Mouse (Mus musculus) lung, embryonic 16.5 days (tissue): ENCODE data around the gene Cacnb4. TPM values are rescaled to one million over a fixed set of nuclear protein-coding genes. Genes with fewer than 3 reads are reported as not detected.

Source experiments
- ATAC-seq: fragments of 200-750 bp; cut with Nextera tagmentation; 2 replicates; pipeline ENCODE4 v1.8.0; 2017; ENCODE audit warnings: low read depth, mild to moderate bottlenecking, moderate library complexity
- H3K27ac ChIP-seq: fragments of 300-500 bp; sonication (generic); 2 replicates; pipeline ENCODE4 v1.5.1; 2014; ENCODE audit warnings: mild to moderate bottlenecking, control low read depth, low read length
- H3K27me3 ChIP-seq: fragments of 300-500 bp; sonication (generic); 2 replicates; pipeline ENCODE4 v1.6.1; 2014; ENCODE audit warnings: low read depth, low read length, mixed read lengths; ENCODE audit not compliant: control insufficient read depth, insufficient read depth
- H3K36me3 ChIP-seq: fragments of 300-500 bp; sonication (generic); 2 replicates; pipeline ENCODE4 v1.6.1; 2014; ENCODE audit warnings: low read length; ENCODE audit not compliant: control insufficient read depth, insufficient read depth
- H3K4me1 ChIP-seq: fragments of 300-500 bp; sonication (generic); replicated peaks from 2 replicates; pipeline ENCODE4 v1.6.1; 2014; ENCODE audit warnings: low read length, mixed read lengths; ENCODE audit not compliant: control insufficient read depth, insufficient read depth
- H3K4me2 ChIP-seq: fragments of 300-500 bp; sonication (generic); 2 replicates; pipeline ENCODE4 v1.6.1; 2014; ENCODE audit warnings: low read depth, low read length, control low read depth
- H3K4me3 ChIP-seq: fragments of 300-500 bp; sonication (generic); 2 replicates; pipeline ENCODE4 v1.5.1; 2014; ENCODE audit warnings: mild to moderate bottlenecking, low read length, control low read depth
- H3K9ac ChIP-seq: fragments of 300-500 bp; sonication (generic); 2 replicates; pipeline ENCODE4 v1.6.1; 2014; ENCODE audit warnings: low read length, control low read depth
- H3K9me3 ChIP-seq: fragments of 300-500 bp; sonication (generic); 2 replicates; pipeline ENCODE4 v1.6.1; 2016; ENCODE audit warnings: low read length; ENCODE audit not compliant: control insufficient read depth
- WGBS: fragments of 180-500 bp; shearing (Covaris S2); extraction: QIAGEN DNeasy Blood & Tissue Kit; methylation state at CpG from one replicate; pipeline ENCODE4 v1.1.7; 2014; 5-methylcytosine and 5-hydroxymethylcytosine counted together
- polyA plus RNA-seq: library from polyadenylated mRNA; unstranded; fragments of >200 nt; fragmentation: Nextera tagmentation; extraction: Ambion mirVana; gene quantifications from 2 replicates; pipeline ENCODE4 v1.2.1, GENCODE M21; 2015

The Cacnb4 gene
- polyA plus RNA-seq, 1 experiment from 2014 or later, result 1.1 TPM

GRCm38 (mm10) chr2:52495097-52495694 lies 181.4 kb downstream of the Cacnb4 start:
- no peaks in the 10 kb centered on the region for H3K9me3 ChIP-seq
- H3K36me3 ChIP-seq, result no peaks in the 10 kb centered on the region
- no peaks in the 10 kb centered on the region for H3K27me3 ChIP-seq
- no peak overlapping the region for H3K27ac ChIP-seq
- H3K4me2 ChIP-seq, result no peak overlapping the region
- no peak overlapping the region for H3K4me3 ChIP-seq
- no peak overlapping the region for H3K9ac ChIP-seq
- 80% methylated on average over 11 of the region's 11 CpGs for WGBS
- no peak for ATAC-seq
- no peaks in the 10 kb centered on the region for H3K4me1 ChIP-seq

DNA sequence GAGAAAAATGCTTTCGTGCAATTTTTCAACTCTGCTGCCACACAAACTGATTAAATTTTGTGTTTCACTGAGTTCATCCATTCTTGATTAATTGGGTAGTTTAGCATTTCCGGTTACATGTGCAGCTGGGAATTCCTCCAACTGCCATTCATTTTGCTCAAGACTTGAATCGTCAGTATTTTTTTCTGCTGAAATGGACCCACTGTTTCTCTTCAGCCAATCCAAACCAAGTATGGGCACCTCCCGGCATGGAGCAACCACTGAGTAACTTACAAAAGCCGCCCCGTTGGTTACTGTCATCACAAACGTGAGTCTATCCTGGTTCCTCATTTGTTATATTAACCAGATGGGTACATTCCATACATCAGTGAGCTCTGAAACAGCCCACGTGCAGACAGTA lies 182.4 kb downstream of the Cacnb4 start:
- no peaks in the 10 kb centered on the region for H3K36me3 ChIP-seq
- WGBS, result 45% methylated on average over 8 of the region's 8 CpGs
- H3K9me3 ChIP-seq, result no peaks in the 10 kb centered on the region
- no peaks in the 10 kb centered on the region for H3K4me1 ChIP-seq
- no peak overlapping the region for H3K27ac ChIP-seq
- no peaks in the 10 kb centered on the region for H3K27me3 ChIP-seq
- H3K9ac ChIP-seq, result no peak overlapping the region
- no peak for ATAC-seq
- H3K4me2 ChIP-seq, result no peak overlapping the region
- no peak overlapping the region for H3K4me3 ChIP-seq

- Histone ChIP-seq H3K27ac (no peak overlapping the region), H3K36me3 (no peaks in the 10 kb centered on the region), H3K9ac (no peak overlapping the region), H3K9me3 (no peaks in the 10 kb centered on the region), H3K27me3 (no peaks in the 10 kb centered on the region), H3K4me2 (0 out of 2 replicates have a peak overlapping the region, but pooled peaks have one; percentile 8), H3K4me1 (no peaks in the 10 kb centered on the region), H3K4me3 (no peak overlapping the region)
- WGBS, result 59% methylated on average over 13 of the region's 13 CpGs
- ATAC-seq, result 0 out of 2 replicates have a peak, but pooled peaks have one; percentile 17
These were observed 183.8 kb downstream of the Cacnb4 start for GRCm38 (mm10) chr2:52492867-52493266.

DNA sequence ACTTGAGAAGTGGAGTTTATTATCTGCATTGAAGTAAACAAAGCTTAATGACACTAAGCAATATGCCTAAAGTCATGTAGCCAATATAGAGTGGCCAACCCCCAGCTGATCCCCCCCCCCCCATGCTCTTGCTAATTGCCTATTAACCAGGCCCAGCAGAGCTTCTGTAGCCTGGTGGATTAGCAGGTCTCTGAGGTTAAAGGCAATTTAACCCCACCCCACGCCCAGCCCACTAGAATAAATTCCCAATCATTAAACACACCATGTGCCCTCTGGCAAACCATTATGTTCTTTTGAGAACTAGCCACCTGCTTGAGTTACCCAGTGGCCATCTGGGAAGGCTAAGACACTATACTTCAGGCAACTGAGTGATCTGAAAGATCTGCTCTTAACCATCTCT lies 186.8 kb downstream of the Cacnb4 start:
- H3K9me3 ChIP-seq, result no peaks in the 10 kb centered on the region
- no peak overlapping the region for H3K9ac ChIP-seq
- no peak overlapping the region for H3K4me3 ChIP-seq
- no peak for ATAC-seq
- no peak overlapping the region for H3K4me2 ChIP-seq
- no peaks in the 10 kb centered on the region for H3K27me3 ChIP-seq
- H3K27ac ChIP-seq, result no peak overlapping the region
- no peaks in the 10 kb centered on the region for H3K36me3 ChIP-seq
- H3K4me1 ChIP-seq, result 0 out of 2 replicates have a peak, but pooled peaks cover 2% of the 10 kb centered on the region
- WGBS, result 88% methylated on average over 1 of the region's 1 CpGs

DNA sequence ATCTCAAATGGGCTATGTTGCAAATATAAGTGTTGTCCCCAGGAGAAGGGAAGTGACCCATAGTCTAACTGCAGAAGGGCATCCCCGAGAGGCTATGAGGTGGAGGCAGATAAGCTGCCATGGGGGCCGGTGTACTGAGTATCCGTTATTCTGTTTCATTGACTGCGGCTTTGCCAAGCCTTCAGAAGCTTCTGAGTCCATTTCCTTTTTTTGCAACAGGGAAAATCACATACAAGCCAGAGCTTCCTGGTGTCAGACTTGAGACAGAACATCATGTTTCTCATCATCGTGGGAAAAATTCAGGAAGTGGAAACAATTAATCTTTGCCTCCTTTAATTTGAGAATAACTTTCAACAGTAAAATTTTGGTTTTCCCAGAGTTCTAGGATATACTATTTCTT lies 193.1 kb downstream of the Cacnb4 start:
- Histone ChIP-seq H3K9ac (no peak overlapping the region), H3K27ac (no peak overlapping the region), H3K27me3 (no peaks in the 10 kb centered on the region), H3K4me1 (peaks cover 4% of the 10 kb centered on the region; the same call in 1 of the 2 replicates), H3K4me2 (no peak overlapping the region), H3K9me3 (no peaks in the 10 kb centered on the region), H3K36me3 (no peaks in the 10 kb centered on the region), H3K4me3 (no peak overlapping the region)
- no peak for ATAC-seq
- WGBS, result 61% methylated on average over 5 of the region's 5 CpGs

- peak; percentile 37; the same call in 1 of the 2 replicates for ATAC-seq
- no peaks in the 10 kb centered on the region for H3K27me3 ChIP-seq
- 0 out of 2 replicates have a peak overlapping the region, but pooled peaks have one; percentile 24 for H3K27ac ChIP-seq
- 66% methylated on average over 8 of the region's 8 CpGs for whole genome bisulfite sequencing
- H3K4me3 ChIP-seq, result no peak overlapping the region
- no peak overlapping the region for H3K4me2 ChIP-seq
- H3K36me3 ChIP-seq, result no peaks in the 10 kb centered on the region
- H3K4me1 ChIP-seq, result peaks cover 7% of the 10 kb centered on the region
- H3K9me3 ChIP-seq, result no peaks in the 10 kb centered on the region
- no peak overlapping the region for H3K9ac ChIP-seq
These were observed 196.2 kb downstream of the Cacnb4 start for GRCm38 (mm10) chr2:52480476-52480875.

- no peak overlapping the region for H3K4me3 ChIP-seq
- no peak overlapping the region for H3K27ac ChIP-seq
- H3K9me3 ChIP-seq, result no peaks in the 10 kb centered on the region
- ATAC-seq, result no peak
- H3K4me2 ChIP-seq, result no peak overlapping the region
- no peak overlapping the region for H3K9ac ChIP-seq
- H3K27me3 ChIP-seq, result no peaks in the 10 kb centered on the region
- no peaks in the 10 kb centered on the region for H3K36me3 ChIP-seq
- H3K4me1 ChIP-seq, result peaks cover 6% of the 10 kb centered on the region
- WGBS, result 85% methylated on average over 5 of the region's 5 CpGs
These were observed 198.1 kb downstream of the Cacnb4 start for GRCm38 (mm10) chr2:52478501-52478900.

DNA sequence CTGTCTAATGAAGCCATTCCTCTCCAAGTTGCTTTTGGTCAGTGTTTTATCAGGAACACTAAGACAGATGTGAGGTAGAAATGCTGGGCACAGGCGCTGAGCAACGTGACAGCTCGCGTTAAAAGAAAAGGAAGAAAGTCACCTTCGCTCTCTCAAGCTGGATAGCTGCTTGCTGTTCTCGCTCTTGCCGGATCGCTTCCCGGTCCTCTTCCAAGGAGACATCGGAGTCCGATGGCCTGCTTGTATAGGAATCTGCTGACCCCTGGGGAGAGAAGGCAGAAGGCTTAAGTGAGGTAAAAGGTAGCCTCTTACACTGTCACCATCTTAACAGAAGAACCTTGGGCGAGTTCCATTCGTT lies 199.1 kb downstream of the Cacnb4 start:
- Histone ChIP-seq H3K4me2 (no peak overlapping the region), H3K9me3 (no peaks in the 10 kb centered on the region), H3K27me3 (no peaks in the 10 kb centered on the region), H3K4me3 (no peak overlapping the region), H3K9ac (no peak overlapping the region), H3K27ac (no peak overlapping the region), H3K4me1 (peaks cover 6% of the 10 kb centered on the region), H3K36me3 (no peaks in the 10 kb centered on the region)
- no peak for ATAC-seq
- 77% methylated on average over 13 of the region's 13 CpGs for WGBS

- Histone ChIP-seq H3K27ac (peak overlapping the region; percentile 53; the same call in 1 of the 2 replicates), H3K36me3 (no peaks in the 10 kb centered on the region), H3K9ac (no peak overlapping the region), H3K4me1 (peaks cover 7% of the 10 kb centered on the region), H3K4me2 (no peak overlapping the region; the same call in 1 of the 2 replicates), H3K4me3 (no peak overlapping the region), H3K27me3 (no peaks in the 10 kb centered on the region), H3K9me3 (no peaks in the 10 kb centered on the region)
- ATAC-seq, result peak; percentile 87
- WGBS, result 36% methylated on average over 13 of the region's 13 CpGs
These were observed 199.7 kb downstream of the Cacnb4 start for GRCm38 (mm10) chr2:52476801-52477549.
